Mouse (Mus musculus) MEL (cell line): ENCODE measurements around the gene Bpifa1. TPM values are rescaled to one million over a fixed set of nuclear protein-coding genes. Genes with fewer than 3 reads are reported as not detected.
A peak's percentile ranks its signal among the peaks of the same experiment; 100 is the strongest.

Experiments used
- DNase-seq: peaks from one replicate; pipeline ENCODE4 v3.0.0; 2011; ENCODE audit warnings: low read depth, low spot score
- H3K27ac ChIP-seq: 2 replicates; pipeline ENCODE4 v1.5.1; 2012; ENCODE audit warnings: low read depth, mild to moderate bottlenecking, control low read depth, low read length, moderate library complexity; ENCODE audit not compliant: control insufficient read depth
- H3K27me3 ChIP-seq, 2 experiments: fragments of 150-350 bp in 1 of 2; sonication (generic) in 1 of 2; 2 replicates each; pipeline ENCODE4 v1.6.1; 2012; ENCODE audit warnings: low read length in 2 of 2, mild to moderate bottlenecking in 2 of 2, improper control_type of control experiment in 1 of 2, moderate library complexity in 1 of 2; ENCODE audit not compliant: insufficient read depth in 2 of 2, control insufficient read depth in 1 of 2
- H3K36me3 ChIP-seq, 2 experiments: 2 replicates each; pipeline ENCODE4 v1.6.1; 2012 to 2014; ENCODE audit warnings: low read length in 2 of 2, improper control_type of control experiment in 1 of 2, inconsistent platforms in 1 of 2, mild to moderate bottlenecking in 1 of 2; ENCODE audit not compliant: insufficient read depth in 2 of 2, control insufficient read depth in 1 of 2
- H3K4me1 ChIP-seq, 2 experiments: fragments of 150-350 bp in 1 of 2; sonication (generic) in 1 of 2; 2 replicates each; pipeline ENCODE4 v1.6.1; 2012; ENCODE audit warnings: low read length in 2 of 2, improper control_type of control experiment in 1 of 2, mild to moderate bottlenecking in 1 of 2; ENCODE audit not compliant: insufficient read depth in 2 of 2, control insufficient read depth in 1 of 2
- H3K4me3 ChIP-seq, 2 experiments: fragments of 150-350 bp in 1 of 2; sonication (generic) in 1 of 2; 2 replicates each; pipeline ENCODE4 v1.5.1; 2012; ENCODE audit warnings: low read depth in 2 of 2, low read length in 2 of 2, mild to moderate bottlenecking in 2 of 2, moderate library complexity in 2 of 2, control low read depth in 1 of 2, improper control_type of control experiment in 1 of 2; ENCODE audit not compliant: control insufficient read depth in 1 of 2, insufficient read depth in 1 of 2
- H3K79me2 ChIP-seq: 2 replicates; pipeline ENCODE4 v1.6.1; 2012; ENCODE audit warnings: mild to moderate bottlenecking, low read length, moderate library complexity; ENCODE audit not compliant: control insufficient read depth, poor library complexity, insufficient read depth
- H3K9ac ChIP-seq: 2 replicates; pipeline ENCODE4 v1.6.1; 2012; ENCODE audit warnings: low read depth, mild to moderate bottlenecking, control low read depth, low read length, moderate library complexity; ENCODE audit not compliant: control insufficient read depth, poor library complexity, severe bottlenecking
- H3K9me3 ChIP-seq: fragments of 150-350 bp; sonication (generic); replicated peaks from 2 replicates; pipeline ENCODE4 v1.6.1; 2012; ENCODE audit warnings: mild to moderate bottlenecking, low read length, improper control_type of control experiment, moderate library complexity; ENCODE audit not compliant: insufficient read depth
- BHLHE40 ChIP-seq: IDR thresholded peaks from 2 replicates; pipeline ENCODE4 v1.6.1; 2012; ENCODE audit warnings: low read depth, mild to moderate bottlenecking, inconsistent platforms, low read length, improper control_type of control experiment, borderline replicate concordance
- CTCF ChIP-seq, 3 experiments: IDR thresholded peaks in 2 of 3; conservative IDR thresholded peaks in 1 of 3; 2 replicates each; pipeline ENCODE4 v1.5.1; 2011 to 2012; ENCODE audit warnings: low read length in 3 of 3, low read depth in 2 of 3, mild to moderate bottlenecking in 2 of 3, improper control_type of control experiment in 1 of 3, inconsistent platforms in 1 of 3, mixed read lengths in 1 of 3, moderate library complexity in 1 of 3; ENCODE audit not compliant: control insufficient read depth in 1 of 3, insufficient read depth in 1 of 3, poor library complexity in 1 of 3, severe bottlenecking in 1 of 3
- GATA1 ChIP-seq: IDR thresholded peaks from 2 replicates; pipeline ENCODE4 v1.6.1; 2011; ENCODE audit warnings: low read depth, low read length, improper control_type of control experiment
- KAT2A ChIP-seq: conservative IDR thresholded peaks from 2 replicates; pipeline ENCODE4 v1.6.1; 2012; ENCODE audit warnings: low read depth, low read length, improper control_type of control experiment, inconsistent platforms
- MAFK ChIP-seq: IDR thresholded peaks from 2 replicates; pipeline ENCODE4 v1.6.1; 2011; ENCODE audit warnings: low read depth, mild to moderate bottlenecking, low read length, improper control_type of control experiment, borderline replicate concordance
- MAX ChIP-seq: IDR thresholded peaks from 2 replicates; pipeline ENCODE4 v1.6.1; 2011; ENCODE audit warnings: low read length, improper control_type of control experiment
- POLR2AphosphoS5 ChIP-seq: IDR thresholded peaks from 2 replicates; pipeline ENCODE4 v1.6.1; 2012; ENCODE audit warnings: low read depth, borderline replicate concordance, mild to moderate bottlenecking, inconsistent platforms, low read length, moderate library complexity, mixed read lengths
- SMC3 ChIP-seq: IDR thresholded peaks from 2 replicates; pipeline ENCODE4 v1.6.1; 2011; ENCODE audit warnings: low read depth, low read length, improper control_type of control experiment
- TBP ChIP-seq: IDR thresholded peaks from 2 replicates; pipeline ENCODE4 v1.8.0; 2011; ENCODE audit warnings: low read depth, low read length, improper control_type of control experiment
- USF1 ChIP-seq: IDR thresholded peaks from 2 replicates; pipeline ENCODE4 v1.6.1; 2014; ENCODE audit warnings: low read depth, mild to moderate bottlenecking, inconsistent platforms, low read length, improper control_type of control experiment, moderate library complexity
- USF2 ChIP-seq, 2 experiments: IDR thresholded peaks; 2 replicates each; pipeline ENCODE4 v1.6.1; 2011 to 2012; ENCODE audit warnings: improper control_type of control experiment in 2 of 2, low read length in 2 of 2, borderline replicate concordance in 1 of 2, inconsistent platforms in 1 of 2, low read depth in 1 of 2, mild to moderate bottlenecking in 1 of 2; ENCODE audit not compliant: insufficient read depth in 1 of 2
- ZNF384 ChIP-seq: IDR thresholded peaks from 2 replicates; pipeline ENCODE4 v1.6.1; 2012; ENCODE audit warnings: low read depth, mild to moderate bottlenecking, inconsistent platforms, low read length, improper control_type of control experiment
- polyA plus RNA-seq, 2 experiments: library from polyadenylated mRNA; stranded (reverse) in 1 of 2; unstranded in 1 of 2; fragments of >175 nt in 1 of 2; fragments of >200 nt in 1 of 2; gene quantifications; 2 replicates each; pipeline versions ENCODE4 v1.2.1 to v1.2.4; 2012; ENCODE audit warnings: low replicate concordance in 2 of 2, low read depth in 1 of 2; ENCODE audit not compliant: insufficient read length in 2 of 2, insufficient read depth in 1 of 2, missing spikeins in 1 of 2
- total RNA-seq: library from RNA; depleted of rRNA; stranded (reverse); fragments of 300-350 nt; gene quantifications from 2 replicates; pipeline ENCODE4 v1.2.3, GENCODE M21; 2012

The Bpifa1 gene
- total and polyA plus RNA-seq, 3 experiments, result not detected

GRCm38 (mm10) chr2:154185319-154185718 lies 42.6 kb downstream of the Bpifa1 start (continued):
- no peak for TF ChIP-seq POLR2AphosphoS5
- TF ChIP-seq USF2 (IDR thresholded peaks at IDR 0.05; ENCODE audit: borderline replicate concordance in 1 of 2, insufficient read depth in 1 of 2, low read depth in 1 of 2, low read length in 2 of 2), result no peak

GRCm38 (mm10) chr2:154185748-154186147 lies 43.1 kb downstream of the Bpifa1 start:
- H3K9me3 ChIP-seq, result no peaks in the 10 kb centered on the region
- H3K27me3 ChIP-seq, result 0 out of 4 replicates have a peak, but pooled peaks cover 0 to 2% of the 10 kb centered on the region in 2 experiments
- DNase-seq, result no peak
- H3K9ac ChIP-seq, result no peak overlapping the region
- no peak overlapping the region for H3K27ac ChIP-seq
- H3K36me3 ChIP-seq, result no peaks in the 10 kb centered on the region
- no peak for TF ChIP-seq POLR2AphosphoS5
- H3K4me1 ChIP-seq, result no peaks in the 10 kb centered on the region
- no peak overlapping the region for H3K4me3 ChIP-seq
- H3K79me2 ChIP-seq, result no peaks in the 10 kb centered on the region

- Histone ChIP-seq H3K4me1 (no peaks in the 10 kb centered on the region), H3K9me3 (no peaks in the 10 kb centered on the region), H3K27me3 (0 out of 4 replicates have a peak, but pooled peaks cover 0 to 2% of the 10 kb centered on the region in 2 experiments), H3K79me2 (no peaks in the 10 kb centered on the region), H3K36me3 (no peaks in the 10 kb centered on the region), H3K9ac (no peak overlapping the region), H3K4me3 (no peak overlapping the region), H3K27ac (no peak overlapping the region)
- TF ChIP-seq SMC3, result peak; percentile 33
- TF ChIP-seq MAFK, result no peak
- 0 out of 4 replicates have a peak, but pooled peaks of 1 of the 2 experiments have one; percentile 43 for TF ChIP-seq USF2 (IDR thresholded peaks at IDR 0.05; ENCODE audit: borderline replicate concordance in 1 of 2, insufficient read depth in 1 of 2, low read depth in 1 of 2, low read length in 2 of 2)
- peak in 2 of 3 experiments; percentile 2 to 42; a peak in 3 of 6 replicates for TF ChIP-seq CTCF (IDR thresholded peaks at IDR 0.05 in 2 of 3, conservative IDR thresholded peaks at IDR 0.05 in 1 of 3; ENCODE audit: control insufficient read depth in 1 of 3, insufficient read depth in 1 of 3, low read depth in 2 of 3, low read length in 3 of 3, poor library complexity in 1 of 3, severe bottlenecking in 1 of 3)
- TF ChIP-seq BHLHE40, result peak; percentile 82
- peak; percentile 83 for TF ChIP-seq USF1
- no peak for TF ChIP-seq KAT2A
- DNase-seq, result peak; percentile 20
Measured at GRCm38 (mm10) chr2:154187468-154187867, 44.8 kb downstream of the Bpifa1 start.

GRCm38 (mm10) chr2:154189877-154190434 lies 47.3 kb downstream of the Bpifa1 start:
- H3K9ac ChIP-seq, result no peak overlapping the region
- H3K27ac ChIP-seq, result no peak overlapping the region
- no peaks in the 10 kb centered on the region for H3K9me3 ChIP-seq
- H3K4me1 ChIP-seq, result no peaks in the 10 kb centered on the region
- no peak for DNase-seq
- no peak for TF ChIP-seq MAX
- no peak for TF ChIP-seq TBP
- no peak for TF ChIP-seq MAFK
- TF ChIP-seq ZNF384, result no peak
- TF ChIP-seq GATA1, result no peak
- TF ChIP-seq USF2 (IDR thresholded peaks at IDR 0.05; ENCODE audit: borderline replicate concordance in 1 of 2, insufficient read depth in 1 of 2, low read depth in 1 of 2, low read length in 2 of 2), result no peak
- no peaks in the 10 kb centered on the region for H3K36me3 ChIP-seq
- H3K4me3 ChIP-seq, result no peak overlapping the region
- H3K79me2 ChIP-seq, result no peaks in the 10 kb centered on the region
- 0 out of 4 replicates have a peak, but pooled peaks cover 0 to 2% of the 10 kb centered on the region in 2 experiments for H3K27me3 ChIP-seq
